Mouse (Mus musculus): ENCODE results near the gene Prss58.

Prss58 gene

DNA sequence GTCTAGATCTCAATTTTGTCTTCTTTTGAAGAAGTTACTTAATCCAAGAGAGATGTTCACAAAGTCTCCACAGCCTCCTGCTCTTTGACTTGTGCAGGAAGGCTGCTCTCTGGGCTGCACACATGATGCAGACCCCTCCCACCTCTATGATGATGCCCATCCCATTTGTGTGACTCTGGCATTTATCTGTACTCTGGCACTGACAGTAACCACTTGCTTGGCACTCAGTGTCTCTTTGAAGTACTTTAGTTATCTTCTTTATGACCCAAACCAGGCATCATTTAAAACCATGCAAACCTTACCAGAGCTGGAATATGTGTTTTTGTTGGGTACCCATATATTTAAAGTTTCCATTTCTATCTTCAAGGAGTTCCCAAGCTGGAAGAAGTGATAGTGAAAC lies at the start of gene Prss58:
Prss58 (minus strand) TSS at position 101 of the 400 bp plus-strand sequence.
- no peak for DNase-seq (ENCODE audit: low read depth)

DNA sequence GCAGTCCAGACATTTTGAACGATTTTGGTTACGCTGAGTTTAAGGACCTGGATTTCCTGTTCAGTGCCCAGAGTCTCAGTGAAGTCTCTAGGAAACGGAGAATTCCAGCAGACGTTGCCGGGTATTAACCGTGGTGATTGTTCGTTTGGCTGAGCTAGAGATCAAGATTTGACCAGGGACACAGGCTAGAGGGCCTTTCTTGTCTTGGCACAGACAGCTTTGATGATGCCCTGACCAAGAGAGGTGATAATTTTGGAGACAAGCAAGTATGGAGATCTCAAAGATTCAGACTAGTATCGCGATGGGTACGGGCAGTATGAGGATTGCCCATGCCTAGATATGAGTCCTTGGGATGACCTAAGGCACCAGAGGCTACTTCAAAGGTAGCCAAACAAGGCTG lies 40.3 kb upstream of the Prss58 start, which contains the start of gene 1700074P13Rik:
1700074P13Rik (minus strand) TSS at position 101 of the 400 bp plus-strand sequence.
- no peak for DNase-seq (ENCODE audit: low read depth)

DNA sequence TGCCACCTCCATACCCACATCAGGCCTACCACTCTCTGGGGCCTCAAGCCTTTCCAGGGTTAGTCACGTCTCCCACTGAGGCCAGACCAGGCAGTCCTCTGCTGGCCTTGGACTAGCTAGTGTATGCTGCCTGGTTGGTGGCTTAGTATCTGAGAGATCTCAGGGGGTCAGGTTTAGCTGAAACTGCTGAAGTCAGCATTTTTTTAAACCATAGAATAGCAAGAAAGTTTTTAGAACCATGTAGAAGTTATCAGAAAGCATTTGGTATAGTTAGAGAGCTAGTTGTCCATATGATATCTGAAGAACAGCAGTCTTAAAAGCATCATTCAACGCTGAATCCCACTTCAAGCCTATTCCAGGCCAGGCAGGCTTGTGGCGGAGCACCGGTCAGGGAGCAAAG lies 19.8 kb upstream of the Prss58 start:
- DNase-seq (ENCODE audit: low read depth) = no peak

DNA sequence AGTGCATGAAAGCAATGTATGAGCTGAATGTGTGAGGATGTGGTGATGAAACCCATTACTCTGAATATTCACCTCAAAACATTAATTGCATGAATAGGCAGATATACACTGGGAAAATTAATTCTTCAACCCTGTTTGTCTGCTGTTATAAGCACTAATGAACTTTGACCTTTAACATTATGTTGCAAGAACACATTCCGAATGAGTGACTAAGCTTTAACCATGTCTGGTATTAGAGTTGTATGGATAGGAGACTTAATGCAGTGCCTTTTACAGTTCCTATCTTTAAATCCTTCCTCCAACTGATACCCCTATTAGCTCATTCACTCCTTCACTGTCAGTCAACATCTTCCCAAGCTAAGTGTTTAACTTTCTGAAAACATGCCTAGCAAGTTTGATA lies 5.5 kb downstream of the Prss58 start:
- no peak for DNase-seq (ENCODE audit: low read depth)

DNA sequence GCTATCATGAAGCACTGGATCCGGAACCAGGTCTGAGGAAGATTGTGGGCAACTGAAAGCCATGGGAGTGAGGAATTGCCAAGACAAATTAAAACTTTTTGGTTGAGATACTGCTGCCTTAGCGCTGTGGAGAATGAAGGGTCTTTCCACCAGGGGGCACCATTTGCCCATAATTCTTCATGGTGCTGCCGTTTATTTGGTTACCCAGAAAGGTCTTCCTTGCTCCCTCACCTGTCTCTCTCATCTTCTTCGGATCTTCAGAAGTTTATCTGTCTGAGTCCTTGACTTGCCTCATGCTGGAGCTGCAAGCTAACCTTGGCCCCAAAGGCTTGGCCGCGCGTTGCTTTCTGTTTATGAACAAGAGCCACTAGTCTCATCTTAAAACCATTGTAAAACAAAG lies 6.6 kb downstream of the Prss58 start:
- peak; percentile 24 for DNase-seq (ENCODE audit: low read depth)

DNA sequence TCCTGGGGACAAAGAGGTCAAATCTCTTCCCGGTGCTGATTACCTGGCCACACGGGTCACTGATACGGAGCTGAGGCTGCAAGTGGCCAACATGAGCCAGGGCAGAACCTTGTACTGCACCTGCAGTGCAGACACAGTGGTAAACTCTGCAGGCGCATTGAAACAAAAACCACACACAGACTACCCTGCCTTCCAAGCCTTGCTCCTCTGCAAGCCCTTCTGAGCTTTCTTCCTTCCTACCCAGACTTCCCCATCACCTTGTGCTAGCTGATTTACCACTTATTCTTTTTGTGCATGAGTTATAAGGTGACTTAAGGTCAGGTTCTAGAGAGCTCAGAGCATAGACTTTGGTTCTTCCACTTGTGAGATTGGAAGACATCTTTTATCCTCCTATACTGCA lies 8.4 kb downstream of the Prss58 start:
- no peak for DNase-seq (ENCODE audit: low read depth)

DNA sequence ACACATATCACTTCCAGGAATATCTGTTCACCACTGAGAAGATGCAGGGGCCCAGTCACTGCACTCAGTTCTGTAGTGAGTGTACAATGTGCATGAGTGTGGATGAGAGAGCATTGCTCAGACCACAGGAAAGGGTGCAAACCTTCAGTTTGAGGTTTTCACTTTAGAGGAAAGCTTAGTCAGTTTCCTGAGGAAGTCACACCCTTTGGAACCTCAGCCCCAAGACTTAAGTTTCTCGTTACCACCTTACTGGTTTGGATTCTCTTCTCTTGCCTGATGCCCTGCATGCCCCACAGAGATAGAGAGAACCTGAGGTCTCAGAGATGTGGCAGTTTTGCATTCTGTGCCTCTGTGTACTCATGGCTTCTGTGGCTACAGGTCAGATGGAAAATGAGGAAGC lies 9.2 kb downstream of the Prss58 start:
- no peak for DNase-seq (ENCODE audit: low read depth)

DNA sequence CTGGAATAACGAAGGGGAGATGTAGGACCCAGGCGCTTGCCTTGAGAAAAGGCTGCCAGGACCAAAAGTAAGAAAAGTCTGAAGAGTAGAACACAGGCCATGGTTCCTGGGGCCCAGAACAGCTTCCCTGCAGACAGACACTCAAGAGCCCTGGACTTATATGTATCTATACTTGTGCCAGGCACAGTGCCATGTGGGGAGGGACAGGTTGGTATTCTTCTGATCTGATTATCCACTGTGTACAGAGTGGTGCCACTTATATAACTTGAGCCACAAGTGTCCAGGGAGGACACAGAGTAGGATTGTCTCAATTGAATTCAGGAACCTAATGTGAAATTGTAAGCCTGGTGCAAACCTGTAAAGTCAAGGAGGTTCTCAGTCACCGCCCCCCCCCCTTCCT lies 12.8 kb downstream of the Prss58 start, which contains the start of gene Moxd2:
Moxd2 (minus strand) TSS at position 101 of the 400 bp plus-strand sequence.
- no peak for DNase-seq (ENCODE audit: low read depth)

DNA sequence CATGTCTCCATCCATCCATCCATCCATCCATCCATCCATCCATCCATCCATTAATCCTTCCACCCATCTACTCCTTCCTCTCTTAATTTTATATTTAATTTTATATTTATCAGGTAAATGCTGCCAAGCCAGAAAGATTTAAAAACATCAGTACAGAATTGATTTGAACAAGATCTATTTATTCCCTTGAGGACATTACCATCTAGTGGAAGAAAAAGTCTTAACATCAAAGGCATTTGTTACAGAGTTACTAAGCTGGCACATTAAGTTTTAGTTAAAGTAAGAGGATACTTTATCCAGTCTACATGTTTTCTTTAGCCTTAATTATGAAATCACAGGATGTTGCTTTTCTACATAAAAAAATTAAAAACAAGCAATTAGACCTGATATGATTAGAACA lies 54.9 kb downstream of the Prss58 start:
- no peak for DNase-seq (ENCODE audit: low read depth)
